Mouse (Mus musculus) neural tube, embryonic 14.5 days (tissue): Measurements from ENCODE around the gene Gse1. TPM values are rescaled to one million over a fixed set of nuclear protein-coding genes. Genes with fewer than 3 reads are reported as not detected.

Experiments
- ATAC-seq: fragments of 200-750 bp; cut with Nextera tagmentation; 2 replicates; pipeline ENCODE4 v1.8.0; 2017; ENCODE audit warnings: low read depth, mild to moderate bottlenecking, moderate TSS enrichment, moderate library complexity
- H3K27ac ChIP-seq: fragments of 300-500 bp; sonication (generic); 2 replicates; pipeline ENCODE4 v1.5.1; 2014; ENCODE audit warnings: low read depth, mild to moderate bottlenecking, control low read depth, low read length, moderate library complexity, mixed read lengths
- H3K27me3 ChIP-seq: fragments of 300-500 bp; sonication (generic); 2 replicates; pipeline ENCODE4 v1.6.1; 2014; ENCODE audit warnings: low read length; ENCODE audit not compliant: control insufficient read depth, insufficient read depth
- H3K36me3 ChIP-seq: fragments of 300-500 bp; sonication (generic); 2 replicates; pipeline ENCODE4 v1.6.1; 2014; ENCODE audit warnings: low read length, mixed read lengths; ENCODE audit not compliant: control insufficient read depth, insufficient read depth
- H3K4me1 ChIP-seq: fragments of 300-500 bp; sonication (generic); 2 replicates; pipeline ENCODE4 v1.6.1; 2014; ENCODE audit warnings: low read length; ENCODE audit not compliant: control insufficient read depth, insufficient read depth
- H3K4me2 ChIP-seq: fragments of 300-500 bp; sonication (generic); 2 replicates; pipeline ENCODE4 v1.6.1; 2014; ENCODE audit warnings: mild to moderate bottlenecking, low read depth, low read length, control low read depth
- H3K4me3 ChIP-seq: fragments of 300-500 bp; sonication (generic); 2 replicates; pipeline ENCODE4 v1.5.1; 2014; ENCODE audit warnings: low read depth, low read length, control low read depth, mixed read lengths
- H3K9ac ChIP-seq: fragments of 300-500 bp; sonication (generic); replicated peaks from 2 replicates; pipeline ENCODE4 v1.6.1; 2014; ENCODE audit warnings: low read depth, mild to moderate bottlenecking, control low read depth, low read length, mixed read lengths
- H3K9me3 ChIP-seq: fragments of 300-500 bp; sonication (generic); 2 replicates; pipeline ENCODE4 v1.6.1; 2016; ENCODE audit warnings: low read length; ENCODE audit not compliant: control insufficient read depth
- WGBS: fragments of 180-500 bp; shearing (Covaris S2); extraction: QIAGEN DNeasy Blood & Tissue Kit; methylation state at CpG from one replicate; pipeline ENCODE4 v1.1.7; 2014; 5-methylcytosine and 5-hydroxymethylcytosine counted together
- polyA plus RNA-seq: library from polyadenylated mRNA; unstranded; fragments of >200 nt; fragmentation: Nextera tagmentation; extraction: Ambion mirVana; gene quantifications from 2 replicates; pipeline ENCODE4 v1.2.1, GENCODE M21; 2014

The Gse1 gene
- polyA plus RNA-seq, 1 experiment from 2014 or later = 23.3 TPM

DNA sequence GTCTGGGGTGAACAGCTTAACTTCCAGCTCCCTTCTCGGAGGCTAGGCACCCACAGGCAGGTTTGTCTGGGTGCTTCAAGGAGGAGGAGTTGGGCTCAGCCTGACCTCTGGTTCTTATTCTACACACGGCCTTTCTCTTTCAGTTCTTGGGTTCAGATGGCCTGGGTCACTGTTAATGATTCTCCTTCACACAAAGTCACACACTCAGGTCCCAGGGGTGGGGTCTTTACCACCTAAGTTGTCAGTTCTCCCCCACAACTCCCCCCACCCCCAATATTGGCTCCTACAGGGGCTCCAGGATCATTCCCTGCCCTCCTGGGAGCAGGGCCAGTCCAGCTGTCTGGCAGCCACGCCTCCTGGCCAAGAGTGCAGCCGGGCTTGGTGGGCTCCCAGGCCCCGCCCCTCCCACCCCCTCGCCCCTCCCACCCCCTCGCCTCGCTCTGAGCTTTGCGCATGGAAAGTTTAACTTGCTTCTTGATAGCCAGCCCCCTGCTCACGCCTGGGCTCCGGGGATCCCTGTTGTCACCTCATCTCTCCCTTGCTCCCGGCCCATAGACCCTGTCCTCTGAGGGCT is 288.0 kb downstream of the Gse1 start:
- 0 out of 2 replicates have a peak overlapping the region, but pooled peaks have one; percentile 34 for H3K27ac ChIP-seq
- ATAC-seq = no peak
- no peaks in the 10 kb centered on the region for H3K9me3 ChIP-seq
- H3K4me1 ChIP-seq = peaks cover 84% of the 10 kb centered on the region
- H3K36me3 ChIP-seq = no peaks in the 10 kb centered on the region
- H3K9ac ChIP-seq = no peak overlapping the region
- no peaks in the 10 kb centered on the region for H3K27me3 ChIP-seq
- no peak overlapping the region for H3K4me3 ChIP-seq
- H3K4me2 ChIP-seq = no peak overlapping the region; the same call in 1 of the 2 replicates
- WGBS = 8% methylated on average over 10 of the region's 12 CpGs

GRCm38 (mm10) chr8:120517666-120518410 is 289.6 kb downstream of the Gse1 start:
- ATAC-seq = no peak
- no peaks in the 10 kb centered on the region for H3K36me3 ChIP-seq
- H3K4me3 ChIP-seq = no peak overlapping the region
- H3K27ac ChIP-seq = peak overlapping the region; percentile 16; the same call in 1 of the 2 replicates
- H3K27me3 ChIP-seq = no peaks in the 10 kb centered on the region
- H3K9me3 ChIP-seq = no peaks in the 10 kb centered on the region
- H3K4me2 ChIP-seq = no peak overlapping the region
- no peak overlapping the region for H3K9ac ChIP-seq
- H3K4me1 ChIP-seq = peaks cover 78% of the 10 kb centered on the region
- WGBS = 20% methylated on average over 11 of the region's 11 CpGs

GRCm38 (mm10) chr8:120518736-120519534 is 290.7 kb downstream of the Gse1 start:
- no peaks in the 10 kb centered on the region for H3K9me3 ChIP-seq
- no peak overlapping the region for H3K27ac ChIP-seq
- peaks cover 73% of the 10 kb centered on the region for H3K4me1 ChIP-seq
- H3K27me3 ChIP-seq = no peaks in the 10 kb centered on the region
- H3K4me3 ChIP-seq = no peak overlapping the region
- no peaks in the 10 kb centered on the region for H3K36me3 ChIP-seq
- ATAC-seq = no peak
- 58% methylated on average over 14 of the region's 14 CpGs for WGBS
- H3K4me2 ChIP-seq = no peak overlapping the region
- no peak overlapping the region for H3K9ac ChIP-seq

GRCm38 (mm10) chr8:120520287-120520686 is 292.0 kb downstream of the Gse1 start:
- peak overlapping the region; percentile 17; the same call in 1 of the 2 replicates for H3K4me2 ChIP-seq
- H3K9ac ChIP-seq = no peak overlapping the region

GRCm38 (mm10) chr8:120520707-120521590 is 292.7 kb downstream of the Gse1 start:
- H3K27me3 ChIP-seq = no peaks in the 10 kb centered on the region
- 0 out of 2 replicates have a peak overlapping the region, but pooled peaks have one; percentile 22 for H3K9ac ChIP-seq
- H3K4me2 ChIP-seq = peak overlapping the region; percentile 17; the same call in 1 of the 2 replicates
- 7% methylated on average over 19 of the region's 20 CpGs for WGBS
- peak overlapping the region; percentile 75 for H3K27ac ChIP-seq
- ATAC-seq = peak; percentile 68
- H3K4me1 ChIP-seq = peaks cover 72% of the 10 kb centered on the region
- H3K4me3 ChIP-seq = no peak overlapping the region
- H3K36me3 ChIP-seq = no peaks in the 10 kb centered on the region
- H3K9me3 ChIP-seq = no peaks in the 10 kb centered on the region

More at GRCm38 (mm10) chr8:120520287-120520686, 292.0 kb downstream of the Gse1 start:
- no peak overlapping the region for H3K4me3 ChIP-seq
- H3K27ac ChIP-seq = peak overlapping the region; percentile 71
- 0 out of 2 replicates have a peak, but pooled peaks have one; percentile 11 for ATAC-seq
- WGBS = 62% methylated on average over 15 of the region's 15 CpGs
- H3K4me1 ChIP-seq = peaks cover 70% of the 10 kb centered on the region
- H3K9me3 ChIP-seq = no peaks in the 10 kb centered on the region
- no peaks in the 10 kb centered on the region for H3K27me3 ChIP-seq
- no peaks in the 10 kb centered on the region for H3K36me3 ChIP-seq

DNA sequence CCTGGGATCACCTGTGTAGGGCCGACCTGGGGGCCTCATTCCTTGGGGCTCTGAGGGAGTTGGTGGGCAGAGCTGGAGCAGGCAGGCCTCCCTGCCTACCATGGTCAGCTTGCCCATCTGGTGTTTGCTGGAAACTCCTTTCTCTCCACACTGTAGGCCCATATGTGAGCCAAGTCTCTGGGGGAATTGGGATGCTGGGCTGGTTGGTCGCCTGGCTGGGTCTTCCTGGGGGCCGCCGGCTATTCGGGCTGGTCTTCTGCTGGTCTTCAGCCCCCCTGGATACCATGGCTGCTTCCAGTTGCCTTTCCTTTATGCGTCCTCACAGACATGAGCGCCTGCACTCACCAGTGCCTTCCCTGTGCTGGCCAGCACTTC is 293.3 kb downstream of the Gse1 start:
- Histone ChIP-seq H3K9ac (no peak overlapping the region), H3K27ac (peak overlapping the region; percentile 75), H3K9me3 (no peaks in the 10 kb centered on the region), H3K36me3 (no peaks in the 10 kb centered on the region), H3K4me1 (peaks cover 71% of the 10 kb centered on the region), H3K4me3 (no peak overlapping the region), H3K27me3 (no peaks in the 10 kb centered on the region), H3K4me2 (peak overlapping the region; percentile 17; the same call in 1 of the 2 replicates)
- 21% methylated on average over 7 of the region's 7 CpGs for WGBS
- ATAC-seq = no peak

DNA sequence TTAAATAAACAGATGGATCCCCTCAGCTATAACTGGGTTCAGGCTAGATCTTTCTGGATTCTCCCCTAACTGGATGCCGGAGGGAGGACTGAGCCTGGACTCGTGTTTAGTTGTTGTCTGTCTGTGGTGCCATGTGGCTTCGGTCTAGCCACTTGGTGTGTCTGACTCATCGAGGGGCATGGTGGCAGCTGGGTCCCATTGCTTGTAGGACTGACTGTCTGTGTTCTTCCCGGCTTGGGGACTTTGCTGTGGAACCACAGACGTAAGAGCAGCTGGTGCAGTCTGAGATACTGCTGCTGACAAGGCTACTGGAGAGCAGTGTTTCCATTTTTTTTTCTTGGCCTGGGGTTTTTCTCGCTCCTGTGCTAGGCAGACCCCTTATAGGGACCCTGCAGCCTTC is 295.4 kb downstream of the Gse1 start:
- H3K9me3 ChIP-seq = no peaks in the 10 kb centered on the region
- no peak overlapping the region for H3K4me2 ChIP-seq
- H3K4me1 ChIP-seq = peaks cover 65% of the 10 kb centered on the region
- no peak overlapping the region for H3K4me3 ChIP-seq
- ATAC-seq = no peak
- no peaks in the 10 kb centered on the region for H3K27me3 ChIP-seq
- H3K27ac ChIP-seq = peak overlapping the region; percentile 44
- H3K9ac ChIP-seq = no peak overlapping the region
- WGBS = 35% methylated on average over 7 of the region's 7 CpGs
- H3K36me3 ChIP-seq = no peaks in the 10 kb centered on the region

DNA sequence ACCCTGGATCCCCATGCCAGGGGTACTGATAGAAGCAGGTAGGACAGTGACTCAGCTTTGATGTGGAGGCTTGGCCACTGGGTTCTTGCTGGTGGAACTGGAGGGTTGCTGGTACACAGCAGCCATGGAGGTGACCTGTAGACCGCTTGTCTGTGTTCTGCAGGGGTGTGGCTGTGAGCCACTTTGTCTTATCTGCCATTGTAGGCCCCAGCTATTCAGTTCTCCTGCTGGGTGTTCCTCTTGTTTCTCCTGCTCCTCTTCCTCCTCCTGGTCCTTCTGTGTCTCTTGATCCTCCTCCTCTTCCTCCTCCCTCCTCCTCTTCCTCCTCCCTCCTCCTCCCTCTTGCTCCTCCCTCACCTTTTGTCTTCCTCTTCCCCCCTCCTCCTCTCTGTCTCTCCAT is 296.9 kb downstream of the Gse1 start:
- no peaks in the 10 kb centered on the region for H3K9me3 ChIP-seq
- no peaks in the 10 kb centered on the region for H3K36me3 ChIP-seq
- ATAC-seq = no peak
- peaks cover 62% of the 10 kb centered on the region for H3K4me1 ChIP-seq
- no peak overlapping the region for H3K4me3 ChIP-seq
- 44% methylated on average over 1 of the region's 1 CpGs for WGBS
- no peak overlapping the region for H3K4me2 ChIP-seq
- no peak overlapping the region for H3K9ac ChIP-seq
- H3K27ac ChIP-seq = no peak overlapping the region
- H3K27me3 ChIP-seq = no peaks in the 10 kb centered on the region
